Mouse (Mus musculus) neural tube, embryonic 11.5 days (tissue): ENCODE measurements around the gene Acadsb. TPM values are rescaled to one million over a fixed set of nuclear protein-coding genes. Genes with fewer than 3 reads are reported as not detected.

ENCODE experiments used
- ATAC-seq: fragments of 200-750 bp; cut with Nextera tagmentation; 2 replicates; pipeline ENCODE4 v1.8.0; 2017; ENCODE audit warnings: moderate number of reproducible peaks, mild to moderate bottlenecking, moderate TSS enrichment, moderate library complexity; ENCODE audit not compliant: insufficient read depth, low FRiP score, low TSS enrichment
- DNase-seq: peaks from one replicate; pipeline ENCODE4 v3.0.0-alpha.2; 2015; ENCODE audit warnings: low spot score
- H3K27ac ChIP-seq: fragments of 300-500 bp; sonication (generic); 2 replicates; pipeline ENCODE4 v1.5.1; 2014; ENCODE audit warnings: low read depth, mild to moderate bottlenecking, low read length
- H3K27me3 ChIP-seq: fragments of 300-500 bp; sonication (generic); 2 replicates; pipeline ENCODE4 v1.6.1; 2014; ENCODE audit warnings: mild to moderate bottlenecking, low read length, mixed read lengths; ENCODE audit not compliant: control insufficient read depth, insufficient read depth
- H3K36me3 ChIP-seq: fragments of 300-500 bp; sonication (generic); 2 replicates; pipeline ENCODE4 v1.6.1; 2014; ENCODE audit warnings: mild to moderate bottlenecking, low read length, moderate library complexity, mixed read lengths; ENCODE audit not compliant: control insufficient read depth, insufficient read depth
- H3K4me1 ChIP-seq: fragments of 300-500 bp; sonication (generic); 2 replicates; pipeline ENCODE4 v1.6.1; 2014; ENCODE audit warnings: low read length, mixed read lengths; ENCODE audit not compliant: control insufficient read depth, insufficient read depth
- H3K4me2 ChIP-seq: fragments of 300-500 bp; sonication (generic); 2 replicates; pipeline ENCODE4 v1.6.1; 2014; ENCODE audit warnings: low read depth, mild to moderate bottlenecking, moderate library complexity
- H3K4me3 ChIP-seq: fragments of 300-500 bp; sonication (generic); 2 replicates; pipeline ENCODE4 v1.5.1; 2014; ENCODE audit warnings: low read depth, low read length
- H3K9ac ChIP-seq: fragments of 300-500 bp; sonication (generic); 2 replicates; pipeline ENCODE4 v1.6.1; 2014; ENCODE audit warnings: mild to moderate bottlenecking, low read length
- H3K9me3 ChIP-seq: fragments of 300-500 bp; sonication (generic); 2 replicates; pipeline ENCODE4 v1.6.1; 2016; ENCODE audit warnings: low read length; ENCODE audit not compliant: control insufficient read depth
- WGBS: fragments of 180-500 bp; shearing (Covaris S2); extraction: QIAGEN DNeasy Blood & Tissue Kit; methylation state at CpG from one replicate; pipeline ENCODE4 v1.1.7; 2014; 5-methylcytosine and 5-hydroxymethylcytosine counted together
- polyA plus RNA-seq: library from polyadenylated mRNA; unstranded; fragments of >200 nt; fragmentation: Nextera tagmentation; extraction: Ambion mirVana; gene quantifications from 2 replicates; pipeline ENCODE4 v1.2.1, GENCODE M21; 2014

Gene Acadsb
- polyA plus RNA-seq, 1 experiment from 2014 or later = 83.0 TPM

DNA sequence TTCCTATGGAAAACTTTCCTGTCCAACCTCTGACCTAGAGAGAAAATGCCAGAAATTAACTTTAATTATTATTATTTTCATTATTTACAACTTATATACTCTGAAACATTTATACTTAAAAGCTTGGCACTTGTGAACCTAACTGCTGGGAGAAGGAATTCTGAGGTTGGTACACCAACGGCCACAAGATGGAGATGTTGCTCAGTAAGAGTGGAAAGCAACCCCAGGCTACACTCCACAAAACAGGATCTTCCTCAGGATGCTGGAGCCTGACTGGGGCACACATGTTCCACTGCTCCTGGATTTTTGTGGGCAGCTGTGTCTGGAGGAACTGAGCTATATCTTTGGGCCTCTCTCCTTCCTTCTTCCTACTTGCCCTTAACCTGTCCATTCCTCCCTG is 21.8 kb downstream of the Acadsb start:
- Histone ChIP-seq H3K9me3 (no peaks in the 10 kb centered on the region), H3K27me3 (no peaks in the 10 kb centered on the region), H3K27ac (no peak overlapping the region), H3K9ac (no peak overlapping the region), H3K4me1 (no peaks in the 10 kb centered on the region), H3K4me3 (no peak overlapping the region), H3K36me3 (no peaks in the 10 kb centered on the region; the same call in 1 of the 2 replicates), H3K4me2 (no peak overlapping the region)
- WGBS = 18% methylated on average over 1 of the region's 1 CpGs
- ATAC-seq = no peak; the same call in 1 of the 2 replicates
- DNase-seq = peak; percentile 66

DNA sequence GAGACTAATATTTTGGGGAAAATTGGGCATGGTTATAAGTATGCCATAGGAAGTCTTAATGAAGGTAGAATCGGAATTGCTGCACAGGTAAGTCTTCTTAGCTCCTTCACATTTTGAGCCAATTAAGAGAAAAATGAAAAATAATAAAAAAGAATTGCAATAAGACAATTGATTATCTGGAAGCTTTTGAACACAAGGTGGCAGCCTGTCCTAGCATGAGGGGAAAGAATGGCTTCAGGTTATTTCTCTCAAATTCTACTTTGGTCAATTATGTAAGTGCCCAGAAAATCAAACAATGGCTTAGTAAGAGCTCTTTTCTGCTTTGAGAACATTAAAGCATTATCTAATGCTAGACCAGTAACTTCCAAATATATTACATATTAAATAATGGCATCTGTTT is 23.9 kb downstream of the Acadsb start:
- 80% methylated on average over 1 of the region's 1 CpGs for WGBS
- no peak for DNase-seq
- Histone ChIP-seq H3K36me3 (no peaks in the 10 kb centered on the region; the same call in 1 of the 2 replicates), H3K27me3 (no peaks in the 10 kb centered on the region), H3K4me3 (no peak overlapping the region), H3K4me2 (no peak overlapping the region), H3K4me1 (no peaks in the 10 kb centered on the region), H3K27ac (no peak overlapping the region), H3K9ac (no peak overlapping the region), H3K9me3 (no peaks in the 10 kb centered on the region)
- ATAC-seq = no peak

DNA sequence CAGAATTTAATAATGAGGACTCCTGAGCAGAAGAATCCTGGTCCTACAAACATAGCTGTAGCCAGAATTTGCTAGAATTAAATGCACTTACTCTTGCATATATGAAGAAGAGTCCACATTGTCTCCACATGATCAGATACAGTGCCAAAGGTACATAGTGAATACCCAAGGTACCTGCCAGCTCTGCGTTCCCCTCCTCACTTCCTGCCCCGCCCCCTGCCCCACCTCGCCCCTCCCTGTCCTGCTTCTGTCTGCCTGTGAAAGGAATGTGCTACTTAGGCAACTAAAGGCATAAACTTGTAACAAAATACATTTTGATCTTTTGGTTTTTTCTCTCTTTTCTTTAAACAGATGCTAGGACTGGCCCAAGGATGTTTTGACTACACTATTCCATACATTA is 26.6 kb downstream of the Acadsb start:
- H3K4me1 ChIP-seq = no peaks in the 10 kb centered on the region
- ATAC-seq = no peak
- DNase-seq = no peak
- 52% methylated on average over 3 of the region's 3 CpGs for WGBS
- H3K4me3 ChIP-seq = no peak overlapping the region
- no peaks in the 10 kb centered on the region for H3K9me3 ChIP-seq
- H3K4me2 ChIP-seq = no peak overlapping the region
- no peak overlapping the region for H3K9ac ChIP-seq
- H3K27me3 ChIP-seq = no peaks in the 10 kb centered on the region
- H3K27ac ChIP-seq = no peak overlapping the region
- no peaks in the 10 kb centered on the region for H3K36me3 ChIP-seq

DNA sequence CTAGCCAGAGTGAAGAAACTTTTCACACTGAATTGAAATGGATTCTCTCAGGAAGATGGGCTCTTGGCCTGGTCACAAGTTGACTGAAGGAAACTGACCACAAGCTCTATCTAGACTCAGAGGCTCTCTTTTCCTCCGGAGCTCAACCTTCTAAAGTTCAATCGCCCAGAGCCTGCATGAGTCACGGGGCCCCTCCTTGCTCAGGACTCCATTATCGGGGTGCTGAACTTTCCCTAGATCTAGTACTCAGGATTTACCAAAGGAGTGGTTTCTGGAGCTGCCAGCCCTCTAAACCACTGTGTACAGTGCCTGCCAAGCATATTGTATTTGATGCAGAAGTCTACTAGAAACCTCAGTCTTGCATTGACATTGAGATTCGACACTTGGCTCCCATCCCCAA is 46.3 kb downstream of the Acadsb start:
- H3K4me1 ChIP-seq = no peaks in the 10 kb centered on the region
- H3K27ac ChIP-seq = no peak overlapping the region
- H3K9ac ChIP-seq = no peak overlapping the region
- DNase-seq (no peak), ATAC-seq (no peak)
- no peaks in the 10 kb centered on the region for H3K27me3 ChIP-seq
- 89% methylated on average over 5 of the region's 5 CpGs for WGBS
- no peaks in the 10 kb centered on the region for H3K36me3 ChIP-seq
- H3K4me2 ChIP-seq = no peak overlapping the region
- H3K4me3 ChIP-seq = no peak overlapping the region
- no peaks in the 10 kb centered on the region for H3K9me3 ChIP-seq

DNA sequence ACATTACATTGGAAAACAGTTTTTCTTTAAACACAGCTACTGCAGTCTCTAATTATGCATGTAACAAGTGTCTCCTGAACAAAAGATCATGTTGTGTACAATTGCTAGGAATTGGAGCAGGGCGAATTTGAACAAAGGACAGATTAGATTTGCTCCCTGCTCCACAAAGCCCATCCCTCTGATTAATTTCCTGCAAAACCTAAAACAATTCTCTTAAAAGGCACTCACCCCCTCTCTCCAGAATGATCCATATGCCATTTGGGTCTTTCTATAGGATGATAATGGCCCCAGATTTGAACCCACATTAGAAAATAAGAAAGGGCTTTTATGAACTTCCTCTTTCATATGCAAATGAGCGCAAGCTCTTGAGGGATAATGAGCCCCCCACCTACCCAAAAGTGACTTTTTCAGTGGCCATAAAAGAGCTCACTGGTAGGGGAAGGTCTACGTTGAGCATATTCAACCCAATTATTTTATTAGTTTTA is 54.8 kb downstream of the Acadsb start:
- H3K9ac ChIP-seq = no peak overlapping the region
- H3K4me1 ChIP-seq = peaks cover 9% of the 10 kb centered on the region
- no peaks in the 10 kb centered on the region for H3K9me3 ChIP-seq
- no peaks in the 10 kb centered on the region for H3K36me3 ChIP-seq
- DNase-seq (peak; percentile 46), ATAC-seq (peak; percentile 79)
- no peaks in the 10 kb centered on the region for H3K27me3 ChIP-seq
- no peak overlapping the region for H3K4me3 ChIP-seq
- no peak overlapping the region for H3K4me2 ChIP-seq
- WGBS = 26% methylated on average over 3 of the region's 3 CpGs
- H3K27ac ChIP-seq = no peak overlapping the region

DNA sequence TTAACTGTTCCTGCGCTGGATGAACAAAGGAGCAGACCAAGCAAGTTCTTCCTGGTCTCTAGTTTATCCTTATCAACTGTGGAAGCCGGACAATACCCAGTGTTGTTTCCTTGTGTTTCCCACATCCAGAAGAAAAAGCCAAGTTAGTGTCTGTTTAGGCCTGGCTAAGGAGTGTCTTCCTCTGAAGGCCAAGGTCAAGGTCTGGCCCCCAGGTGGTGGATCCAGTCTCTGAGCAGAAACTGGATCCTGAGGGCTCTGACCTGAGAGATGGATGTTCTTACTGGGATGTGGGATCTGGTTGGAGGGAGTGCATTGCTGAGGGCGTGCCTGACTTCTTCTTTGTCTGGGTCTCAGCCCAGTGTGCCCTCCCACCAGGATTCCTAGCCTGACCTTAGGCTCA is 55.3 kb downstream of the Acadsb start:
- Histone ChIP-seq H3K27ac (no peak overlapping the region), H3K4me2 (no peak overlapping the region), H3K9me3 (no peaks in the 10 kb centered on the region), H3K4me3 (no peak overlapping the region), H3K36me3 (no peaks in the 10 kb centered on the region), H3K27me3 (no peaks in the 10 kb centered on the region), H3K9ac (no peak overlapping the region), H3K4me1 (peaks cover 9% of the 10 kb centered on the region)
- 33% methylated on average over 3 of the region's 3 CpGs for WGBS
- no peak; the same call in 1 of the 2 replicates for ATAC-seq
- DNase-seq = peak; percentile 51

DNA sequence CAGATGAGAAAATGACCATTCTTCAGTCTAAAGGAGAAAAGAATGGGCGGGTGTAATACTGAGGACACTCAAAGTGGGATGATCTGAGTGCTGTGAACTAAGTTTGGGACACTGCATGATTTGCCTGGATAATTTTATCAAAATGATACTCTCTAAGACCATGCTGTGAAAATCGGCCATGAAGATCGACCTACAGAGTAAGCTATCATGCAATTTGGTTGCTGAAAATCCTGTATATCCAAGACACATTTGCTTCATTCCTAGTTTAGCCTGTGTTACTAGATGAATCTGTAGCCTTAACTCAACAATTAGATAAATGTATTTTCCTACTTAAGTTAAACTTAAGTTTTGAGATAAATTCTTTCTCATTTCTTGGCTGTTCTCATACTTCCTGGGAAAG is 56.9 kb downstream of the Acadsb start:
- Histone ChIP-seq H3K4me3 (no peak overlapping the region), H3K36me3 (no peaks in the 10 kb centered on the region), H3K27me3 (no peaks in the 10 kb centered on the region), H3K27ac (no peak overlapping the region), H3K4me1 (peaks cover 9% of the 10 kb centered on the region), H3K4me2 (no peak overlapping the region), H3K9me3 (no peaks in the 10 kb centered on the region), H3K9ac (no peak overlapping the region)
- WGBS = 90% methylated on average over 3 of the region's 3 CpGs
- ATAC-seq = no peak
- DNase-seq = no peak

DNA sequence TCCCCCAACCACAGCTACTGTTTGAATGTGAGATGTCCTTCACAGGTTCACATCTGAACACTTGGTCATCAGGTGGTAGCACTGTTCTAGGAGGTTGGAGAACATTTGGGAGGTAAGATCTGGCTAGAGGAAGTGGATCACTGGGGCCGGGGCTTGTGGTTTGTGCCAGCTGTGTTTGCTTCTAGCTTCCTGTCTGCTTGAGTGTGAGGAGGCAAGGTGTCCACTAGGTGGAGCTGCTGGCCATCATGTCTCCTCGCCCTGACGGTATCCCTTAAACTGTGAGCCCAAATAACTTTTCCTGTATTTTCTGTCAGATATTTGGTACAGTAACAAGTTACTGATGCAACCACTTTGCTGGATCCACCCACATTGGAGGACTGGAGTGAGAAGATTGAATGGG is 59.1 kb downstream of the Acadsb start:
- ATAC-seq = no peak

DNA sequence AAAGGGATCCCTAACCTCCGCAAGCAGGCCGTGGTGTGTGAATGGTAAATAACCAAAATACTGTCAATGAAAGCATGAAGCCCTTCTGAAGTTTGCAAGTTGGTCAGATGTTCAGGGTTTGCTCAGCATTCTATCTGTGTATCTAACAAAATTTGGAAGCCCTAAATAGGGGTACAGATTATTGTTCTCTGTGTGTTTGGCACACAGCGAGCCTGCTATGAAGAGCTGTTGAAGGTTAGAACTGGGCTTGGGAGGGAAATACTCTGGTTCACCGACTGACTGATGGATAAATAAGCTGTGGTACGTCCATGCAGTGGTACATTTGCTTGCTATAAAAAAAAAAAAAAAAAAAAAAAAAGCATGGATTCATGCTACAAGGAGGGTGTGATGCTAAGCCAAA is 61.1 kb downstream of the Acadsb start:
- Histone ChIP-seq H3K4me2 (no peak overlapping the region), H3K9ac (no peak overlapping the region), H3K4me3 (no peak overlapping the region), H3K27ac (no peak overlapping the region), H3K4me1 (peaks cover 6% of the 10 kb centered on the region), H3K9me3 (no peaks in the 10 kb centered on the region), H3K27me3 (no peaks in the 10 kb centered on the region), H3K36me3 (no peaks in the 10 kb centered on the region)
- WGBS = 84% methylated on average over 5 of the region's 5 CpGs
- DNase-seq (no peak), ATAC-seq (no peak)

More for the DNA sequence above, 59.1 kb downstream of the Acadsb start:
- Histone ChIP-seq H3K4me3 (no peak overlapping the region), H3K4me1 (peaks cover 9% of the 10 kb centered on the region), H3K4me2 (no peak overlapping the region), H3K27me3 (no peaks in the 10 kb centered on the region), H3K9me3 (no peaks in the 10 kb centered on the region), H3K36me3 (no peaks in the 10 kb centered on the region), H3K9ac (no peak overlapping the region), H3K27ac (no peak overlapping the region)
- WGBS = 64% methylated on average over 3 of the region's 3 CpGs
- DNase-seq = no peak
